ENCODE assay signal across 23 mouse cellular contexts in genomic region chr9:60590871-60591624, GRCm38 (mm10).
A peak's percentile ranks its signal among the peaks of the same experiment; 100 is the strongest.
DNase-seq lines count a peak whose midpoint lies in the region; ATAC-seq and TF ChIP-seq lines count a peak whose summit lies in the region.
"Had no signal": no experiment of that assay in that cellular context is flagged by ENCODE, and none has a peak within 500 bp of the region (broad histone marks: within the 10 kb centered on the region; RNA-seq: fewer than 3 reads in every experiment).

No protein-coding gene starts in this region.

- no peak overlapping the region for H3K27ac ChIP-seq in intestine, postnatal 0 days (ENCODE audit: low read depth, low read length)
- no peak overlapping the region for H3K27ac ChIP-seq in intestine, embryonic 16.5 days (ENCODE audit: low read length)
- H3K27ac ChIP-seq in lung, embryonic 14.5 days (ENCODE audit: low read depth), result no peak overlapping the region
- no peak overlapping the region for H3K27ac ChIP-seq in CH12.LX (ENCODE audit: insufficient read depth, low read depth)
- H3K27ac ChIP-seq: embryonic facial prominence, embryonic 12.5 days; hindbrain, embryonic 13.5 days; liver, embryonic 13.5 days had no signal

- H3K4me3 ChIP-seq in intestine, postnatal 0 days (ENCODE audit: low read depth, low read length), result no peak overlapping the region
- H3K4me3 ChIP-seq in intestine, embryonic 16.5 days (ENCODE audit: low read length), result no peak overlapping the region
- H3K4me3 ChIP-seq in lung, embryonic 14.5 days (ENCODE audit: low read depth, low read length), result no peak overlapping the region
- H3K4me3 ChIP-seq in CH12.LX (replicated peaks in 1 of 3; ENCODE audit: low read depth in 2 of 3, low read length in 2 of 3, poor library complexity in 1 of 3), result no peak overlapping the region
- H3K4me3 ChIP-seq: embryonic facial prominence, embryonic 12.5 days; erythroblast, embryonic 14.5 days; hindbrain, embryonic 13.5 days; liver, embryonic 13.5 days had no signal

- TF ChIP-seq RAD21 in CH12.LX (IDR thresholded peaks at IDR 0.05; ENCODE audit: low read depth, low read length), result no peak; the same call in 1 of the 2 replicates

- TF ChIP-seq CTCF in intestine, postnatal 0 days (IDR thresholded peaks at IDR 0.05; ENCODE audit: low read depth), result peak; percentile 37
- peak; percentile 28 for TF ChIP-seq CTCF in lung, embryonic 14.5 days (IDR thresholded peaks at IDR 0.05; ENCODE audit: low read depth)
- TF ChIP-seq CTCF in CH12.LX (conservative IDR thresholded peaks at IDR 0.05 in 1 of 2, IDR thresholded peaks at IDR 0.05 in 1 of 2; ENCODE audit: low read depth in 2 of 2, low read length in 2 of 2), result peak in 1 of 2 experiments; percentile 21; a peak in 1 of 4 replicates
- peak; percentile 22; the same call in 1 of the 2 replicates for TF ChIP-seq CTCF in brain, embryonic 14.5 days (IDR thresholded peaks at IDR 0.05; ENCODE audit: borderline replicate concordance, extremely low read depth, insufficient read depth, insufficient read length)

- no peak for TF ChIP-seq EP300 in CH12.LX (IDR thresholded peaks at IDR 0.05; ENCODE audit: low read length)

- H3K9me3 ChIP-seq in intestine, postnatal 0 days (ENCODE audit: control insufficient read depth), result no peaks in the 10 kb centered on the region
- no peaks in the 10 kb centered on the region for H3K9me3 ChIP-seq in intestine, embryonic 16.5 days (ENCODE audit: control insufficient read depth, low read length)
- no peaks in the 10 kb centered on the region for H3K9me3 ChIP-seq in lung, embryonic 14.5 days (ENCODE audit: low read depth, low read length)
- H3K9me3 ChIP-seq in CH12.LX (replicated peaks; ENCODE audit: low read length), result no peaks in the 10 kb centered on the region
- H3K9me3 ChIP-seq: embryonic facial prominence, embryonic 12.5 days; G1E; hindbrain, embryonic 13.5 days; liver, embryonic 13.5 days had no signal

- no peaks in the 10 kb centered on the region for H3K27me3 ChIP-seq in intestine, postnatal 0 days (replicated peaks; ENCODE audit: control insufficient read depth, insufficient read depth, low read length)
- no peaks in the 10 kb centered on the region for H3K27me3 ChIP-seq in intestine, embryonic 16.5 days (replicated peaks; ENCODE audit: control insufficient read depth, insufficient read depth, low read length)
- no peaks in the 10 kb centered on the region for H3K27me3 ChIP-seq in lung, embryonic 14.5 days (ENCODE audit: insufficient read depth, low read length)
- H3K27me3 ChIP-seq in CH12.LX (replicated peaks), result no peaks in the 10 kb centered on the region
- H3K27me3 ChIP-seq: embryonic facial prominence, embryonic 12.5 days; hindbrain, embryonic 13.5 days; liver, embryonic 13.5 days had no signal

- peak; percentile 23 for DNase-seq in lung, embryonic 14.5 days
- no peak for DNase-seq in lung, postnatal 36 days
- peak; percentile 7 for DNase-seq in CH12.LX (ENCODE audit: extremely low read depth)
- DNase-seq in brain, embryonic 14.5 days (ENCODE audit: low read depth), result no peak
- DNase-seq in adrenal gland, adult 8-10 months, result no peak
- DNase-seq: cerebellum, adult 8-10 months; gastrocnemius, postnatal 36 days; heart, postnatal 10 days; kidney, adult 11 months; kidney, postnatal 10 days; liver, embryonic 13.5 days; lung, postnatal 14 days; right cerebral cortex, postnatal 25 days had no signal

- ATAC-seq in intestine, postnatal 0 days, result no peak
- no peak for ATAC-seq in intestine, embryonic 16.5 days
- no peak for ATAC-seq in lung, embryonic 14.5 days (ENCODE audit: insufficient read depth)
- ATAC-seq: CD4-positive, CD25-positive, alpha-beta regulatory T cell, adult 4 months; forebrain, embryonic 14.5 days; midbrain, embryonic 16.5 days had no signal

- peaks cover 4% of the 10 kb centered on the region; the same call in 1 of the 2 replicates for H3K36me3 ChIP-seq in intestine, postnatal 0 days (ENCODE audit: control insufficient read depth, insufficient read depth)
- no peaks in the 10 kb centered on the region for H3K36me3 ChIP-seq in intestine, embryonic 16.5 days (ENCODE audit: control insufficient read depth, insufficient read depth, low read length)
- H3K36me3 ChIP-seq in lung, embryonic 14.5 days (ENCODE audit: insufficient read depth), result peaks cover 3% of the 10 kb centered on the region; the same call in 1 of the 2 replicates
- peaks cover 0 to 23% of the 10 kb centered on the region in 2 experiments for H3K36me3 ChIP-seq in CH12.LX (replicated peaks in 1 of 2; ENCODE audit: control insufficient read depth in 1 of 2, insufficient read depth in 1 of 2, low read length in 1 of 2)
- H3K36me3 ChIP-seq: G1E; liver, embryonic 13.5 days had no signal

- H3K4me1 ChIP-seq in intestine, postnatal 0 days (replicated peaks; ENCODE audit: control insufficient read depth, insufficient read depth, low read length), result no peaks in the 10 kb centered on the region
- peaks cover 6% of the 10 kb centered on the region for H3K4me1 ChIP-seq in intestine, embryonic 16.5 days (ENCODE audit: control insufficient read depth, insufficient read depth, low read length)
- H3K4me1 ChIP-seq in lung, embryonic 14.5 days (ENCODE audit: insufficient read depth), result no peaks in the 10 kb centered on the region
- H3K4me1 ChIP-seq in CH12.LX (ENCODE audit: control insufficient read depth in 1 of 2, insufficient read depth in 2 of 2), result peaks cover 4 to 15% of the 10 kb centered on the region in 2 experiments; a peak in 3 of 4 replicates
- H3K4me1 ChIP-seq: embryonic facial prominence, embryonic 12.5 days; hindbrain, embryonic 13.5 days; liver, embryonic 13.5 days had no signal

- TF ChIP-seq POLR2A in CH12.LX (IDR thresholded peaks at IDR 0.05; ENCODE audit: low read depth, low read length), result no peak
- no peak for TF ChIP-seq POLR2A in brain, embryonic 14.5 days (IDR thresholded peaks at IDR 0.05; ENCODE audit: borderline replicate concordance, extremely low read depth, insufficient read depth, insufficient read length, poor library complexity, severe bottlenecking)

- no peak overlapping the region for H3K9ac ChIP-seq in intestine, postnatal 0 days (ENCODE audit: low read depth, low read length)
- no peak overlapping the region for H3K9ac ChIP-seq in intestine, embryonic 16.5 days (ENCODE audit: low read depth, low read length)
- H3K9ac ChIP-seq in lung, embryonic 14.5 days, result no peak overlapping the region
- H3K9ac ChIP-seq in CH12.LX (ENCODE audit: insufficient read depth, low read depth), result no peak overlapping the region
- H3K9ac ChIP-seq: embryonic facial prominence, embryonic 12.5 days; hindbrain, embryonic 13.5 days; liver, embryonic 13.5 days had no signal

- dilution Hi-C loops in CH12.LX (cut with MboI; ENCODE audit: extremely low pct_ligation_motif_present, extremely low pct_unique_long_range_greater_than_20kb, low sequenced_read_pairs), result no loop called here

- no peak overlapping the region for H3K4me2 ChIP-seq in intestine, postnatal 0 days (replicated peaks; ENCODE audit: low read depth)
- H3K4me2 ChIP-seq in intestine, embryonic 16.5 days (ENCODE audit: low read depth, low read length), result no peak overlapping the region
- H3K4me2 ChIP-seq in lung, embryonic 14.5 days, result no peak overlapping the region
- no peak overlapping the region for H3K4me2 ChIP-seq in CH12.LX (ENCODE audit: insufficient read depth, low read depth, poor library complexity, severe bottlenecking)
- H3K4me2 ChIP-seq: embryonic facial prominence, embryonic 12.5 days; heart, embryonic 11.5 days; hindbrain, embryonic 13.5 days; liver, embryonic 13.5 days had no signal

- no peaks in the 10 kb centered on the region for H3K79me2 ChIP-seq in CH12.LX (replicated peaks; ENCODE audit: control insufficient read depth, extremely low read depth, insufficient read depth, poor library complexity, severe bottlenecking)

- in situ Hi-C loops in CH12.LX (cut with MboI; ENCODE audit: low pct_ligation_motif_present, low pct_unique_long_range_greater_than_20kb, low sequenced_read_pairs), result loop anchor here (10.0 kb wide), 1 partner anchor 346 kb away; no protein-coding TSS in a partner anchor

- 94% methylated on average over 8 of the region's 8 CpGs for WGBS in intestine, postnatal 0 days
- WGBS in intestine, embryonic 16.5 days, result 91% methylated on average over 8 of the region's 8 CpGs
- WGBS in lung, embryonic 14.5 days, result 92% methylated on average over 8 of the region's 8 CpGs

TF ChIP-seq in CH12.LX, 34 proteins besides CTCF, POLR2A, EP300 and RAD21:
- TF ChIP-seq ELF1 (IDR thresholded peaks at IDR 0.05; ENCODE audit: low read depth, low read length) (no peak), MAZ (IDR thresholded peaks at IDR 0.05; ENCODE audit: low read depth, low read length) (no peak), TBP (conservative IDR thresholded peaks at IDR 0.05; ENCODE audit: low read depth, low read length) (no peak), MEF2A (IDR thresholded peaks at IDR 0.05; ENCODE audit: borderline replicate concordance, low read depth, low read length) (no peak), GABPA (IDR thresholded peaks at IDR 0.05; ENCODE audit: insufficient replicate concordance, low read depth, low read length) (no peak), ZMIZ1 (IDR thresholded peaks at IDR 0.05; ENCODE audit: low read depth, low read length) (no peak), USF2 (conservative IDR thresholded peaks at IDR 0.05; ENCODE audit: low read depth, low read length) (no peak), ETS1 (conservative IDR thresholded peaks at IDR 0.05; ENCODE audit: low read depth, low read length) (no peak), PAX5 (IDR thresholded peaks at IDR 0.05; ENCODE audit: low read length) (no peak), ZKSCAN1 (IDR thresholded peaks at IDR 0.05; ENCODE audit: borderline replicate concordance, low read depth, low read length) (no peak), MAX (IDR thresholded peaks at IDR 0.05; ENCODE audit: low read length) (no peak)

Comparison
In these comparisons a context has a peak if more than half of its experiments do, and no peak if none do; other contexts are left out.
1. DNase-seq: peak in lung, embryonic 14.5 days (single experiment) and CH12.LX (single experiment); none in lung, postnatal 36 days (single experiment), brain, embryonic 14.5 days (single experiment) and adrenal gland, adult 8-10 months (single experiment).